Mouse (Mus musculus) limb, embryonic 14.5 days (tissue): ENCODE results near the gene Sez6l2. TPM values are rescaled to one million over a fixed set of nuclear protein-coding genes. Genes with fewer than 3 reads are reported as not detected.

ENCODE experiments used
- ATAC-seq: fragments of 200-750 bp; cut with Nextera tagmentation; 2 replicates; pipeline ENCODE4 v1.8.0; 2017; ENCODE audit warnings: low read depth, moderate number of reproducible peaks, moderate TSS enrichment; ENCODE audit not compliant: low FRiP score
- DNase-seq: peaks from one replicate; pipeline ENCODE4 v3.0.0-alpha.2; 2015; ENCODE audit warnings: low spot score
- H3K27ac ChIP-seq: fragments of 300-500 bp; sonication (generic); replicated peaks from 2 replicates; pipeline ENCODE4 v1.5.1; 2014; ENCODE audit warnings: low read depth, mild to moderate bottlenecking, low read length, moderate library complexity, mixed read lengths
- H3K27me3 ChIP-seq: fragments of 300-500 bp; sonication (generic); 2 replicates; pipeline ENCODE4 v1.6.1; 2014; ENCODE audit warnings: low read length, mixed read lengths; ENCODE audit not compliant: control insufficient read depth, insufficient read depth
- H3K36me3 ChIP-seq: fragments of 300-500 bp; sonication (generic); 2 replicates; pipeline ENCODE4 v1.6.1; 2014; ENCODE audit warnings: mild to moderate bottlenecking, low read length, moderate library complexity, mixed read lengths; ENCODE audit not compliant: control insufficient read depth, insufficient read depth
- H3K4me1 ChIP-seq: fragments of 300-500 bp; sonication (generic); 2 replicates; pipeline ENCODE4 v1.6.1; 2014; ENCODE audit warnings: antibody characterized with exemption, low read length, mixed read lengths; ENCODE audit not compliant: control insufficient read depth, insufficient read depth
- H3K4me2 ChIP-seq: fragments of 300-500 bp; sonication (generic); replicated peaks from 2 replicates; pipeline ENCODE4 v1.6.1; 2014; ENCODE audit warnings: low read depth, mild to moderate bottlenecking, low read length, moderate library complexity; ENCODE audit not compliant: severe bottlenecking
- H3K4me3 ChIP-seq: fragments of 300-500 bp; sonication (generic); replicated peaks from 2 replicates; pipeline ENCODE4 v1.5.1; 2014; ENCODE audit warnings: low read length
- H3K9ac ChIP-seq: fragments of 300-500 bp; sonication (generic); 2 replicates; pipeline ENCODE4 v1.6.1; 2014; ENCODE audit warnings: mild to moderate bottlenecking, low read depth, low read length, moderate library complexity; ENCODE audit not compliant: severe bottlenecking
- H3K9me3 ChIP-seq: fragments of 300-500 bp; sonication (generic); 2 replicates; pipeline ENCODE4 v1.6.1; 2016; ENCODE audit warnings: low read length; ENCODE audit not compliant: control insufficient read depth
- POLR2A ChIP-seq: fragments of 200-500 bp; IDR thresholded peaks from 2 replicates; pipeline ENCODE4 v1.8.0; 2012; ENCODE audit warnings: inconsistent platforms, mild to moderate bottlenecking, moderate library complexity, borderline replicate concordance; ENCODE audit not compliant: insufficient read depth, insufficient read length; ENCODE audit errors: extremely low read depth
- WGBS: fragments of 180-500 bp; shearing (Covaris S2); extraction: QIAGEN DNeasy Blood & Tissue Kit; methylation state at CpG from one replicate; pipeline ENCODE4 v1.1.7; 2014; 5-methylcytosine and 5-hydroxymethylcytosine counted together
- polyA plus RNA-seq, 2 experiments: library from polyadenylated mRNA; depleted of rRNA in 1 of 2; stranded (reverse) in 1 of 2; unstranded in 1 of 2; fragments of >200 nt; fragmentation: Nextera tagmentation in 1 of 2; extraction: Ambion mirVana in 1 of 2; gene quantifications; 2 replicates each; pipeline versions ENCODE4 v1.2.1 to v1.2.3; 2012 to 2014

The Sez6l2 gene
- polyA plus RNA-seq, 2 experiments = 1.6 to 2.5 TPM

GRCm38 (mm10) chr7:126950647-126951615 is 568 bp downstream of the Sez6l2 start:
- Histone ChIP-seq H3K27ac (no peak overlapping the region), H3K36me3 (peaks cover 2% of the 10 kb centered on the region; the same call in 1 of the 2 replicates), H3K9me3 (no peaks in the 10 kb centered on the region), H3K4me2 (no peak overlapping the region), H3K4me3 (no peak overlapping the region), H3K27me3 (peaks cover 19% of the 10 kb centered on the region), H3K4me1 (peaks cover 8% of the 10 kb centered on the region; the same call in 1 of the 2 replicates), H3K9ac (no peak overlapping the region)
- 6% methylated on average over 26 of the region's 26 CpGs for WGBS
- TF ChIP-seq POLR2A = no peak
- DNase-seq (no peak), ATAC-seq (no peak)

GRCm38 (mm10) chr7:126951741-126952140 is 1.4 kb downstream of the Sez6l2 start:
- peaks cover 19% of the 10 kb centered on the region for H3K27me3 ChIP-seq
- H3K9me3 ChIP-seq = no peaks in the 10 kb centered on the region
- no peak overlapping the region for H3K9ac ChIP-seq
- DNase-seq (no peak), ATAC-seq (no peak)
- H3K4me3 ChIP-seq = no peak overlapping the region
- H3K27ac ChIP-seq = no peak overlapping the region
- no peaks in the 10 kb centered on the region for H3K36me3 ChIP-seq
- no peak for TF ChIP-seq POLR2A
- H3K4me2 ChIP-seq = 0 out of 2 replicates have a peak overlapping the region, but pooled peaks have one; percentile 1
- peaks cover 8% of the 10 kb centered on the region; the same call in 1 of the 2 replicates for H3K4me1 ChIP-seq
- WGBS = 34% methylated on average over 4 of the region's 4 CpGs

- Histone ChIP-seq H3K4me2 (peak overlapping the region; percentile 15; the same call in 1 of the 2 replicates), H3K9me3 (no peaks in the 10 kb centered on the region), H3K4me3 (no peak overlapping the region)
Measured at GRCm38 (mm10) chr7:126952646-126953045, 2.3 kb downstream of the Sez6l2 start.

GRCm38 (mm10) chr7:126955125-126955524 is 4.8 kb downstream of the Sez6l2 start:
- no peak overlapping the region for H3K9ac ChIP-seq

More at GRCm38 (mm10) chr7:126952646-126953045, 2.3 kb downstream of the Sez6l2 start:
- H3K27ac ChIP-seq = no peak overlapping the region
- peaks cover 19% of the 10 kb centered on the region for H3K27me3 ChIP-seq
- H3K4me1 ChIP-seq = peaks cover 8% of the 10 kb centered on the region; the same call in 1 of the 2 replicates
- no peak for ATAC-seq
- H3K36me3 ChIP-seq = no peaks in the 10 kb centered on the region
- H3K9ac ChIP-seq = no peak overlapping the region
- no peak for DNase-seq
- 6% methylated on average over 7 of the region's 8 CpGs for WGBS
- TF ChIP-seq POLR2A = no peak

GRCm38 (mm10) chr7:126959780-126960179 is 9.4 kb downstream of the Sez6l2 start:
- Histone ChIP-seq H3K9ac (no peak overlapping the region), H3K36me3 (no peaks in the 10 kb centered on the region), H3K4me3 (no peak overlapping the region), H3K4me2 (no peak overlapping the region), H3K27ac (no peak overlapping the region), H3K27me3 (peaks cover 20% of the 10 kb centered on the region), H3K9me3 (no peaks in the 10 kb centered on the region), H3K4me1 (no peaks in the 10 kb centered on the region)
- no peak for TF ChIP-seq POLR2A
- DNase-seq (no peak), ATAC-seq (no peak)
- 66% methylated on average over 9 of the region's 9 CpGs for WGBS

More at GRCm38 (mm10) chr7:126955125-126955524, 4.8 kb downstream of the Sez6l2 start:
- WGBS = 60% methylated on average over 3 of the region's 3 CpGs
- TF ChIP-seq POLR2A = no peak
- Histone ChIP-seq H3K36me3 (no peaks in the 10 kb centered on the region), H3K27me3 (peaks cover 16% of the 10 kb centered on the region), H3K4me2 (no peak overlapping the region), H3K4me1 (peaks cover 5% of the 10 kb centered on the region; the same call in 1 of the 2 replicates), H3K9me3 (no peaks in the 10 kb centered on the region), H3K4me3 (no peak overlapping the region), H3K27ac (no peak overlapping the region)
- ATAC-seq (no peak), DNase-seq (no peak)
